Mouse (Mus musculus): ENCODE measurements around the gene Slc41a3.

- no peak for TF ChIP-seq CTCF (IDR thresholded peaks at IDR 0.05; ENCODE audit: low read depth)
- TF ChIP-seq EP300 (optimal IDR thresholded peaks at IDR 0.05), result no peak
Observed at GRCm38 (mm10) chr6:90629506-90629905, 25.0 kb downstream of the Slc41a3 start.

All from stomach, postnatal 0 days (tissue).